Mouse (Mus musculus): ENCODE measurements around the gene Rarb.

Gene Rarb

GRCm38 (mm10) chr14:16735331-16736012 lies 83.5 kb downstream of the Rarb start:
- DNase-seq (ENCODE audit: low spot score): no peak

- no peak for DNase-seq (ENCODE audit: low spot score)
Observed at GRCm38 (mm10) chr14:16733595-16734298, 85.2 kb downstream of the Rarb start.

- no peak for DNase-seq (ENCODE audit: low spot score)
Observed at GRCm38 (mm10) chr14:16732054-16732453, 86.9 kb downstream of the Rarb start.

GRCm38 (mm10) chr14:16728175-16728838 lies 90.6 kb downstream of the Rarb start:
- no peak for DNase-seq (ENCODE audit: low spot score)

GRCm38 (mm10) chr14:16723991-16724390 lies 95.0 kb downstream of the Rarb start:
- DNase-seq (ENCODE audit: low spot score): no peak

- DNase-seq (ENCODE audit: low spot score): no peak
Observed at GRCm38 (mm10) chr14:16717821-16718220, 101.1 kb downstream of the Rarb start.

GRCm38 (mm10) chr14:16714344-16714955 lies 104.5 kb downstream of the Rarb start:
- DNase-seq (ENCODE audit: low spot score): no peak

- DNase-seq (ENCODE audit: low spot score): no peak
Observed at GRCm38 (mm10) chr14:16713773-16714172, 105.2 kb downstream of the Rarb start.

GRCm38 (mm10) chr14:16699228-16699627 lies 119.7 kb downstream of the Rarb start:
- no peak for DNase-seq (ENCODE audit: low spot score)

GRCm38 (mm10) chr14:16695453-16696120 lies 123.4 kb downstream of the Rarb start:
- DNase-seq (ENCODE audit: low spot score): no peak

GRCm38 (mm10) chr14:16678335-16678734 lies 140.6 kb downstream of the Rarb start:
- DNase-seq (ENCODE audit: low spot score): no peak

GRCm38 (mm10) chr14:16677081-16677480 lies 141.9 kb downstream of the Rarb start:
- DNase-seq (ENCODE audit: low spot score): no peak

- DNase-seq (ENCODE audit: low spot score): no peak
Observed at GRCm38 (mm10) chr14:16670571-16670970, 148.4 kb downstream of the Rarb start.

- no peak for DNase-seq (ENCODE audit: low spot score)
Observed at GRCm38 (mm10) chr14:16639153-16639943, 179.6 kb downstream of the Rarb start.

GRCm38 (mm10) chr14:16613975-16614374 lies 205.0 kb downstream of the Rarb start:
- no peak for DNase-seq (ENCODE audit: low spot score)

GRCm38 (mm10) chr14:16605480-16605879 lies 213.5 kb downstream of the Rarb start:
- DNase-seq (ENCODE audit: low spot score): no peak

GRCm38 (mm10) chr14:16604469-16605064 lies 214.4 kb downstream of the Rarb start:
- no peak for DNase-seq (ENCODE audit: low spot score)

GRCm38 (mm10) chr14:16603040-16603590 lies 215.8 kb downstream of the Rarb start:
- DNase-seq (ENCODE audit: low spot score): no peak

- DNase-seq (ENCODE audit: low spot score): no peak
Observed at GRCm38 (mm10) chr14:16599224-16599623, 219.7 kb downstream of the Rarb start.

GRCm38 (mm10) chr14:16598074-16598501 lies 220.9 kb downstream of the Rarb start:
- DNase-seq (ENCODE audit: low spot score): no peak

All from T-cell, adult 2 months (primary cell).